In the genomic region with DNA sequence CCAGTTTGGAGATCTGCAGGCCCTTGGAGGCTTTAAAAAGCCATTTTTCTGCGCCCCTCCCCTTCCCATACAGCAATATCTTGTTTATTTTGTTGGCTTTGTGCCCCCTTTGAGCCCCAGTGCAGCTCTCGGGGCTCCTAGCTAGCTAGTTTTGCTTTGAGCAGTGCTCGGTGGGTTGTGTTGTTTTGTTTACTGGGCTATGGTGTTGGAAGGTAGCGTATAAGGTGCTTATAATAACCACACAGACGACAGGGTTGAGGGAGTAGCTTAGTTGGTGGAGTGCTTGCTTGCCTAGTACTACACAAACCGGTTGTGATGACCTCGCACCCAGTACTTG, we compare ENCODE assay signal across 8 mouse cellular contexts. TPM values are rescaled to one million over a fixed set of nuclear protein-coding genes. Genes with fewer than 3 reads are reported as not detected.
DNase-seq lines count a peak whose midpoint lies in the region; ATAC-seq and TF ChIP-seq lines count a peak whose summit lies in the region.

No protein-coding gene starts in this region.

- no peak for TF ChIP-seq POLR2A in spleen, adult 2 months (IDR thresholded peaks at IDR 0.05; ENCODE audit: low read depth, low read length)
- TF ChIP-seq POLR2A in olfactory bulb, adult 2 months (IDR thresholded peaks at IDR 0.05; ENCODE audit: insufficient read depth, low read depth, low read length): no peak

- H3K27ac ChIP-seq in spleen, adult 2 months (ENCODE audit: insufficient read depth, low read length): peak overlapping the region; percentile 69; the same call in 1 of the 2 replicates
- peak overlapping the region; percentile 78; the same call in 1 of the 2 replicates for H3K27ac ChIP-seq in embryonic facial prominence, embryonic 13.5 days
- H3K27ac ChIP-seq in limb, embryonic 11.5 days (replicated peaks; ENCODE audit: low read depth, low read length): no peak overlapping the region; the same call in 1 of the 2 replicates
- H3K27ac ChIP-seq in olfactory bulb, adult 2 months (ENCODE audit: insufficient read depth, low read depth, low read length): no peak overlapping the region

- WGBS in spleen, adult 2 months: 21% methylated on average over 7 of the region's 7 CpGs
- WGBS in embryonic facial prominence, embryonic 13.5 days: 21% methylated on average over 7 of the region's 7 CpGs
- WGBS in limb, embryonic 11.5 days: 26% methylated on average over 7 of the region's 7 CpGs
- WGBS in olfactory bulb, adult 2 months: 14% methylated on average over 7 of the region's 7 CpGs

- peak overlapping the region; percentile 97 for H3K9ac ChIP-seq in embryonic facial prominence, embryonic 13.5 days
- peak overlapping the region; percentile 90 for H3K9ac ChIP-seq in limb, embryonic 11.5 days (ENCODE audit: low read length)

- H3K9me3 ChIP-seq in embryonic facial prominence, embryonic 13.5 days: no peaks in the 10 kb centered on the region
- H3K9me3 ChIP-seq in limb, embryonic 11.5 days (ENCODE audit: control insufficient read depth, low read length): no peaks in the 10 kb centered on the region

- H3K4me2 ChIP-seq in embryonic facial prominence, embryonic 13.5 days: peak overlapping the region; percentile 78
- H3K4me2 ChIP-seq in limb, embryonic 11.5 days (ENCODE audit: low read depth, severe bottlenecking): peak overlapping the region; percentile 85

- H3K27me3 ChIP-seq in spleen, adult 2 months (ENCODE audit: control insufficient read depth, insufficient read depth, low read length): no peaks in the 10 kb centered on the region
- H3K27me3 ChIP-seq in embryonic facial prominence, embryonic 13.5 days: no peaks in the 10 kb centered on the region
- H3K27me3 ChIP-seq in limb, embryonic 11.5 days (ENCODE audit: control insufficient read depth, insufficient read depth, low read length): no peaks in the 10 kb centered on the region

- no peak for DNase-seq in spleen, adult 2 months (ENCODE audit: low read depth in 1 of 2, low spot score in 2 of 2)
- DNase-seq in spleen, postnatal 14 days (ENCODE audit: low spot score in 2 of 2): no peak
- no peak for DNase-seq in limb, embryonic 11.5 days (ENCODE audit: low spot score)
- DNase-seq in gastrocnemius, adult 8-10 months (ENCODE audit: low spot score in 2 of 2): no peak
- DNase-seq in adrenal gland, postnatal 10 days: no peak

- H3K36me3 ChIP-seq in spleen, adult 2 months (ENCODE audit: control insufficient read depth, insufficient read depth, low read length): peaks cover 2% of the 10 kb centered on the region; the same call in 1 of the 2 replicates
- peaks cover 27% of the 10 kb centered on the region for H3K36me3 ChIP-seq in embryonic facial prominence, embryonic 13.5 days
- H3K36me3 ChIP-seq in limb, embryonic 11.5 days (ENCODE audit: control insufficient read depth, insufficient read depth, low read length): peaks cover 2% of the 10 kb centered on the region

- H3K4me1 ChIP-seq in spleen, adult 2 months (ENCODE audit: control insufficient read depth, insufficient read depth, insufficient read length): peaks cover 6% of the 10 kb centered on the region; the same call in 1 of the 2 replicates
- no peaks in the 10 kb centered on the region; the same call in 1 of the 2 replicates for H3K4me1 ChIP-seq in embryonic facial prominence, embryonic 13.5 days
- peaks cover 2% of the 10 kb centered on the region; the same call in 1 of the 2 replicates for H3K4me1 ChIP-seq in limb, embryonic 11.5 days (ENCODE audit: control insufficient read depth, insufficient read depth, low read length)
- H3K4me1 ChIP-seq in olfactory bulb, adult 2 months (ENCODE audit: control insufficient read depth, insufficient read depth, low read length): no peaks in the 10 kb centered on the region

- ATAC-seq in embryonic facial prominence, embryonic 13.5 days (ENCODE audit: insufficient number of reproducible peaks, insufficient read depth, low FRiP score, low TSS enrichment, low read depth): no peak
- ATAC-seq in limb, embryonic 11.5 days (ENCODE audit: insufficient number of reproducible peaks, low FRiP score, low TSS enrichment, low read depth): no peak
- no peak for ATAC-seq in frontal cortex, adult (ENCODE audit: low TSS enrichment)

- no peak for TF ChIP-seq CTCF in spleen, adult 2 months (IDR thresholded peaks at IDR 0.05; ENCODE audit: extremely low read depth, insufficient read depth, insufficient read length, insufficient replicate concordance)
- no peak for TF ChIP-seq CTCF in olfactory bulb, adult 2 months (IDR thresholded peaks at IDR 0.05; ENCODE audit: insufficient read depth, low read depth, low read length)

- H3K4me3 ChIP-seq in spleen, adult 2 months (ENCODE audit: extremely low read depth, insufficient read depth, insufficient read length): peak overlapping the region; percentile 94
- H3K4me3 ChIP-seq in embryonic facial prominence, embryonic 13.5 days: peak overlapping the region; percentile 92
- H3K4me3 ChIP-seq in limb, embryonic 11.5 days (ENCODE audit: low read depth, low read length): peak overlapping the region; percentile 74
- peak overlapping the region; percentile 96 for H3K4me3 ChIP-seq in olfactory bulb, adult 2 months (ENCODE audit: insufficient read depth, low read depth, low read length)

RNA-seq across cellular contexts. Expression of gene Zfp280b, which starts 0.6 kb away (rescaled TPM):
- polyA plus RNA-seq in spleen, adult 2 months (2012; rRNA removed): 5.7 TPM in 2 replicates
- polyA plus RNA-seq in embryonic facial prominence, embryonic 13.5 days (2015; fragmentation: Nextera tagmentation; extraction: Ambion mirVana): 18.9 and 19.1 TPM in 2 replicates
- polyA plus RNA-seq in limb, embryonic 11.5 days (2014; fragmentation: Nextera tagmentation; extraction: Ambion mirVana): 42.1 and 44.8 TPM in 2 replicates
- polyA plus RNA-seq in olfactory bulb, adult 2 months (2012; ENCODE audit: insufficient read depth, insufficient read length, low replicate concordance, missing spikeins): not detected in 2 replicates
- 10 to 100 TPM in 1 of 4 experiments, 1 to 10 TPM in 3; 7.9 to 11.0 (median 9.2) TPM for total RNA-seq in gastrocnemius, adult 8-10 months (2022)
- 10 to 100 TPM in 1 of 2 experiments, 1 to 10 TPM in 1; 9.0 to 11.0 TPM for total RNA-seq in adrenal gland, postnatal 10 days (2021)

Comparison
In these comparisons a context has a peak if more than half of its experiments do, and no peak if none do; other contexts are left out.
1. H3K27ac ChIP-seq: peak in spleen, adult 2 months (single experiment) and embryonic facial prominence, embryonic 13.5 days (single experiment); none in limb, embryonic 11.5 days (single experiment) and olfactory bulb, adult 2 months (single experiment).
2. Peak in every context shown above with its lines, with median percentiles within 50 percentile points of each other: H3K4me3 ChIP-seq.